Mouse (Mus musculus) stomach, embryonic 14.5 days (tissue): ENCODE results near the gene Lce3e. TPM values are rescaled to one million over a fixed set of nuclear protein-coding genes. Genes with fewer than 3 reads are reported as not detected.

Experiments
- ATAC-seq: fragments of 200-750 bp; cut with Nextera tagmentation; 2 replicates; pipeline ENCODE4 v1.8.0; 2017; ENCODE audit warnings: low read depth, moderate TSS enrichment; ENCODE audit not compliant: insufficient number of reproducible peaks, insufficient read depth, low FRiP score
- H3K27ac ChIP-seq: fragments of 300-500 bp; sonication (generic); 2 replicates; pipeline ENCODE4 v1.5.1; 2014; ENCODE audit warnings: mild to moderate bottlenecking, low read length, moderate library complexity, mixed read lengths
- H3K27me3 ChIP-seq: fragments of 300-500 bp; sonication (generic); 2 replicates; pipeline ENCODE4 v1.6.1; 2014; ENCODE audit warnings: low read length, control low read depth, mixed read lengths; ENCODE audit not compliant: control insufficient read depth, insufficient read depth
- H3K36me3 ChIP-seq: fragments of 300-500 bp; sonication (generic); 2 replicates; pipeline ENCODE4 v1.6.1; 2014; ENCODE audit warnings: mild to moderate bottlenecking, control low read depth, low read length, moderate library complexity, mixed read lengths; ENCODE audit not compliant: control insufficient read depth, insufficient read depth
- H3K4me1 ChIP-seq: fragments of 300-500 bp; sonication (generic); 2 replicates; pipeline ENCODE4 v1.6.1; 2014; ENCODE audit warnings: low read length, control low read depth, mixed read lengths; ENCODE audit not compliant: control insufficient read depth, insufficient read depth
- H3K4me2 ChIP-seq: fragments of 300-500 bp; sonication (generic); replicated peaks from 2 replicates; pipeline ENCODE4 v1.6.1; 2014; ENCODE audit warnings: low read depth, low read length, control low read depth
- H3K4me3 ChIP-seq: fragments of 300-500 bp; sonication (generic); 2 replicates; pipeline ENCODE4 v1.5.1; 2014; ENCODE audit warnings: low read depth, low read length, control low read depth
- H3K9ac ChIP-seq: fragments of 300-500 bp; sonication (generic); replicated peaks from 2 replicates; pipeline ENCODE4 v1.6.1; 2014; ENCODE audit warnings: low read depth, mild to moderate bottlenecking, control low read depth, low read length, moderate library complexity, mixed read lengths
- H3K9me3 ChIP-seq: fragments of 300-500 bp; sonication (generic); 2 replicates; pipeline ENCODE4 v1.6.1; 2016; ENCODE audit warnings: low read depth, low read length, control low read depth; ENCODE audit not compliant: control insufficient read depth
- WGBS: fragments of 180-500 bp; shearing (Covaris S2); extraction: QIAGEN DNeasy Blood & Tissue Kit; methylation state at CpG from one replicate; pipeline ENCODE4 v1.1.7; 2014; 5-methylcytosine and 5-hydroxymethylcytosine counted together
- polyA plus RNA-seq: library from polyadenylated mRNA; unstranded; fragments of >200 nt; fragmentation: Nextera tagmentation; extraction: Ambion mirVana; gene quantifications from 2 replicates; pipeline ENCODE4 v1.2.1, GENCODE M21; 2014

Lce3e gene
- not detected in 2 replicates for polyA plus RNA-seq

- Histone ChIP-seq H3K36me3 (no peaks in the 10 kb centered on the region), H3K27me3 (no peaks in the 10 kb centered on the region), H3K9me3 (no peaks in the 10 kb centered on the region), H3K4me3 (no peak within 1 kb of the TSS), H3K27ac (no peak within 1 kb of the TSS), H3K9ac (no peak within 1 kb of the TSS), H3K4me2 (no peak within 1 kb of the TSS), H3K4me1 (no peaks in the 10 kb centered on the region)
- WGBS, result 87% methylated on average over 2 of the region's 2 CpGs
- ATAC-seq, result no peak
Observed at GRCm38 (mm10) chr3:92966761-92967160, at the start of gene Lce3e. Lce3e (plus strand) TSS chr3:92967061.

- Histone ChIP-seq H3K4me1 (no peaks in the 10 kb centered on the region), H3K4me3 (no peak overlapping the region), H3K36me3 (no peaks in the 10 kb centered on the region), H3K27ac (no peak overlapping the region), H3K9ac (no peak overlapping the region), H3K4me2 (no peak overlapping the region), H3K27me3 (no peaks in the 10 kb centered on the region), H3K9me3 (no peaks in the 10 kb centered on the region)
- 53% methylated on average over 4 of the region's 4 CpGs for WGBS
- ATAC-seq, result no peak
Observed at GRCm38 (mm10) chr3:92920364-92920763, 46.5 kb upstream of the Lce3e start.

GRCm38 (mm10) chr3:92926130-92926529, 40.7 kb upstream of the Lce3e start, which contains the start of gene Lce3a:
Lce3a (minus strand) TSS chr3:92926230.
- H3K4me1 ChIP-seq, result no peaks in the 10 kb centered on the region
- no peaks in the 10 kb centered on the region for H3K36me3 ChIP-seq
- H3K4me2 ChIP-seq, result no peak within 1 kb of the TSS
- WGBS, result 61% methylated on average over 2 of the region's 2 CpGs
- H3K9ac ChIP-seq, result no peak within 1 kb of the TSS
- H3K27me3 ChIP-seq, result no peaks in the 10 kb centered on the region
- H3K4me3 ChIP-seq, result no peak within 1 kb of the TSS
- no peak for ATAC-seq
- H3K27ac ChIP-seq, result no peak within 1 kb of the TSS
- no peaks in the 10 kb centered on the region for H3K9me3 ChIP-seq

- WGBS, result 61% methylated on average over 2 of the region's 2 CpGs
- no peak for ATAC-seq
- H3K4me1 ChIP-seq, result no peaks in the 10 kb centered on the region
- H3K27me3 ChIP-seq, result no peaks in the 10 kb centered on the region
- H3K4me2 ChIP-seq, result no peak within 1 kb of the TSS
- H3K9me3 ChIP-seq, result no peaks in the 10 kb centered on the region
- H3K36me3 ChIP-seq, result no peaks in the 10 kb centered on the region
- no peak within 1 kb of the TSS for H3K27ac ChIP-seq
- H3K9ac ChIP-seq, result no peak within 1 kb of the TSS
- no peak within 1 kb of the TSS for H3K4me3 ChIP-seq
Observed at GRCm38 (mm10) chr3:92932679-92933078, 34.2 kb upstream of the Lce3e start, which contains the start of gene Lce3b. Lce3b (plus strand) TSS chr3:92932979.

- WGBS, result 70% methylated on average over 1 of the region's 1 CpGs
Observed at GRCm38 (mm10) chr3:92944186-92944585, 22.7 kb upstream of the Lce3e start, which contains the start of gene Lce3c. Lce3c (plus strand) TSS chr3:92944486.

GRCm38 (mm10) chr3:92957090-92957489, 9.8 kb upstream of the Lce3e start, which contains the start of gene Lce3d:
Lce3d (plus strand) TSS chr3:92957390.
- Histone ChIP-seq H3K4me1 (no peaks in the 10 kb centered on the region), H3K9me3 (no peaks in the 10 kb centered on the region), H3K36me3 (no peaks in the 10 kb centered on the region), H3K4me3 (no peak within 1 kb of the TSS), H3K27ac (no peak within 1 kb of the TSS), H3K9ac (no peak within 1 kb of the TSS), H3K27me3 (no peaks in the 10 kb centered on the region), H3K4me2 (no peak within 1 kb of the TSS)
- ATAC-seq, result no peak
- 91% methylated on average over 1 of the region's 1 CpGs for WGBS

More at GRCm38 (mm10) chr3:92944186-92944585, 22.7 kb upstream of the Lce3e start, which contains the start of gene Lce3c:
- Histone ChIP-seq H3K27me3 (no peaks in the 10 kb centered on the region), H3K36me3 (no peaks in the 10 kb centered on the region), H3K9me3 (no peaks in the 10 kb centered on the region), H3K4me3 (no peak within 1 kb of the TSS), H3K4me1 (no peaks in the 10 kb centered on the region), H3K9ac (no peak within 1 kb of the TSS), H3K27ac (no peak within 1 kb of the TSS), H3K4me2 (no peak within 1 kb of the TSS)
- no peak for ATAC-seq

- Histone ChIP-seq H3K4me3 (no peak overlapping the region), H3K9me3 (no peaks in the 10 kb centered on the region), H3K4me1 (no peaks in the 10 kb centered on the region), H3K4me2 (no peak overlapping the region), H3K9ac (no peak overlapping the region), H3K27ac (no peak overlapping the region), H3K36me3 (no peaks in the 10 kb centered on the region), H3K27me3 (no peaks in the 10 kb centered on the region)
- 72% methylated on average over 2 of the region's 2 CpGs for WGBS
- ATAC-seq, result no peak
Observed at GRCm38 (mm10) chr3:92978484-92978883, 11.6 kb downstream of the Lce3e start.

GRCm38 (mm10) chr3:92991926-92992325, 25.1 kb downstream of the Lce3e start, which contains the start of gene Lce3f:
Lce3f (plus strand) TSS chr3:92992226.
- Histone ChIP-seq H3K27me3 (no peaks in the 10 kb centered on the region), H3K4me2 (no peak within 1 kb of the TSS), H3K36me3 (no peaks in the 10 kb centered on the region), H3K27ac (no peak within 1 kb of the TSS), H3K4me3 (no peak within 1 kb of the TSS), H3K4me1 (no peaks in the 10 kb centered on the region), H3K9ac (no peak within 1 kb of the TSS), H3K9me3 (no peaks in the 10 kb centered on the region)
- ATAC-seq, result no peak

GRCm38 (mm10) chr3:92998691-92999090, 31.8 kb downstream of the Lce3e start:
- H3K9me3 ChIP-seq, result no peaks in the 10 kb centered on the region
- H3K27me3 ChIP-seq, result no peaks in the 10 kb centered on the region
- H3K4me1 ChIP-seq, result no peaks in the 10 kb centered on the region
- H3K9ac ChIP-seq, result no peak overlapping the region
- H3K36me3 ChIP-seq, result no peaks in the 10 kb centered on the region
- H3K4me3 ChIP-seq, result no peak overlapping the region
- no peak overlapping the region for H3K27ac ChIP-seq
- no peak overlapping the region for H3K4me2 ChIP-seq
- 4% methylated on average over 7 of the region's 7 CpGs for WGBS
- peak; percentile 69 for ATAC-seq
